Mouse (Mus musculus) kidney, postnatal 14 days (tissue): ENCODE results near the gene Vipr2.

Source experiments
- DNase-seq: peaks from one replicate; pipeline ENCODE4 v3.0.0; 2022; ENCODE audit warnings: mixed read lengths

Vipr2 gene

DNA sequence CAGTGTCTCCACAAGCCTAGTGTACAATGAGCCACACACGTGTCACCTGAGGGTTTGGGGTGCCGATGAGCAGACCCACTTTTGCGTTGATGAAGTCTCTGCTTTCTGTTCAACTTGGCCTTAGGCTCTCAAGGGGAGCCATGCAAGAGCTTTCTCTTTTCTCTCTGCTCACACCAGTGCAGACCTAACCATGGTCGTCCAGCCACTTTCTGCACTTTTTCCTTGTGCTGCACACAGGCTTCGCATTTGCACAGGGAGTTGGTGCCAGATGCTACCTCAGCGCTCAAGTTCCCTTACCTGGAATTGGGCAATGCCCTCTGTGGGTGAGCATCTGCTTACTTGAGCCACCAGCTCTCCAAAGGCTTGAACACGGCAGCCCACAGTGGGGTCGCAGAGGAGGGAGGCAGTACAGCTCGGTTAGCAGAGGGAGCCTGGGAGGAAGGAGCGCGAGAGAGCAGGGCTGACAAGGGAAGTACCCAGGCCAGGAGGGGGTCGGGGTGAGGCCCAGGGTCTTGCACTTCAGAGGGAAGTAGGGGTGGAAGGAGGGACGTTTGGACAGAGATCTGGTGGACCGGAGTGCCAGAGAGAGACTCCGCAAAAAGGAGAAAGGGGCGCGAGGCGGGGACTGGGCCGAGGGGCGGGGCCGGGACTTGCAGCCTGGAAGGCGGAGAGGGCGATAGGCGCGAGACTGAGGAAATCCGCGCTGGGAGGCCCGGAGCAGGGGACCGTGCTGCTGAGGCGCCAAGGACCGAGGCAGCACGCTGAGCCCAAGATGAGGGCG lies at the start of gene Vipr2:
Gene Vipr2 (plus strand): TSS at position 653 of the 781 bp plus-strand sequence.
- peak; percentile 49 for DNase-seq

- DNase-seq = no peak
These were observed 49.4 kb upstream of the Vipr2 start for GRCm38 (mm10) chr12:116028095-116028494.

GRCm38 (mm10) chr12:116035346-116035745 lies 42.2 kb upstream of the Vipr2 start:
- no peak for DNase-seq

GRCm38 (mm10) chr12:116044785-116045184 lies 32.7 kb upstream of the Vipr2 start:
- no peak for DNase-seq

DNA sequence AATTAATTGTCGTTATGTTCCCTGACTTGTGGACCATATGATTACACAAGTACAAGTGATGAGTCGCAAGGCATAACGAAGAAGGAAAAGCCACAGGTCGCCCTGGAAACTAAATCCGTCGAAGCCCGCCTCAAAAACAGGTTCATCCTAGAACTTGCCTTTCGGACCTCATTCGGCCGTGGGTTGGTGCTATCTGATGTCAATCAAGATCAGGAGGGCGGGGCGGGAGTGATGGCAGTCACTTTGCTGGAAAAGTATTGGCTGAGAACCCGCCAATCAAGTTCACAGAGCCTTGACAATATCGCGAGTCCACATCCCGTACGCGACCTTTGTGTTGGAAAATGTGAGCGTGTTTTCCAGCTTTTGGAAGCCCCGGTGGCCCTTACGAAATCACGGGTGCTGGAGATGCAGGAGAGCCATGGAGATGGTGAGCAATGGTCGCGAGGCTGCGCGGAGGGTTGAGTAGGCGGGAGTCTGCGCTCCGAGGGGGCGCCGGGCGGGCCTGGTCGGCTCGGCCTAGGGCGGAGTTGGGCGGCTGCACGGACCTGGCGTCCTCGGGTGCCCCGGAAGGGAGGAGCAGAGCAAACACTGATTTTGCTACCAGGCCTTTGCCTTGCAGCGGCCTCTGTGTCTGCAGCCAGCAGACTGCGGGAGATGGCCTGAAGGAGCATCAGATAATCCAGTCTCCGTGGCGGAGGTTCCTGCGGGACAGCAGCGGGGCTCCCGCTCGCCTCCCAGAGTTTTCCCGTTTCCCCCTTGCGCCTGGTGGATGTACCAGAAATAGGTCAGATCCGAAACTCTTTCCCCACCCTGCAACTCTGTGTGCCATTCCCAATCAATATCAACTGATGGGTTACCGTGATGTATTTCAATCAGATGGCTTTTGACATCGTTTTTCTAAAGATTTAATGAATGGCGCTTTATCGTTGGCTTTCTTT lies 29.8 kb upstream of the Vipr2 start, which contains the start of gene Zfp386:
Gene Zfp386 (plus strand): TSS at position 285 of the 938 bp plus-strand sequence.
- DNase-seq = peak; percentile 99

- no peak for DNase-seq
These were observed 28.8 kb upstream of the Vipr2 start for GRCm38 (mm10) chr12:116048766-116049165.

DNA sequence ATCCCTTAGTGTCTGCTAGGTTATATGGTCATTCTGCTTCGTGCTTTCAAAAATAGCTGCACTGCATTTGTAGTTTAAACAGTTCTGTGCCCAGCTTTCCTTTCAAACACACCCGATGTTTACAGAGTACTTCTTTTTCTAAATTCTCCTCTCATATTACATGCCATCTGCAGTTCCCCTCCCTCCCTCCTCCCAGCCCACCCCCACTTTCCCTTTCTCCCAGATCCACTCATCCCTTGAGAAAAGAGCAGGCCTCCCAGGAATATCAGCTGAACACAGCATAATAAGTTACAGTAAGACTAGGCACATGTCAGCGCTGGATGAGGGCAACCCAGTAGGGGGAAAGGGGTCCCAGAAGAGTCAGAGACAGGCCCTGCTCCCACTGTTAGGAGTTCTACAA lies 28.3 kb upstream of the Vipr2 start:
- no peak for DNase-seq

GRCm38 (mm10) chr12:116049701-116050100 lies 27.8 kb upstream of the Vipr2 start:
- DNase-seq = no peak

GRCm38 (mm10) chr12:116054342-116054741 lies 23.2 kb upstream of the Vipr2 start:
- DNase-seq = no peak

DNA sequence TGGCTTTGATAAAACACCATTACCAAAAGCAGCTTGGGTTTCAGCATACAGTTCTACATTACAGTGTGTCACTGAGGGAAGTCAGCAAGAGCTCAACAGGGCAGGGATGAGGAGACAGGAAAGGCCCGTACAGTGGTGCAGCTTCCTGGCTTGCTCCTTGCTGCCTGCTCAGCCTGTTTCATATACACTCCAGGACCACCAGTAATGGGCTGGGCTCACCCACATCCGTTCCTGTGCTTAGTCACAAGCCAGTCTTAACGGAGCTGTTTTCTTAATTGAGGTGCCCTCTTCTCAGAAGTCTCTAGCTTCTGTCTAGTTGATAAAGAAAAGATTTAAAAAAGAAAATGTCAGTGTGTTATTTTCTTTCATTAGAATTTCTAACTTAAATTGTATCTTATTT lies 21.4 kb upstream of the Vipr2 start:
- no peak for DNase-seq

DNA sequence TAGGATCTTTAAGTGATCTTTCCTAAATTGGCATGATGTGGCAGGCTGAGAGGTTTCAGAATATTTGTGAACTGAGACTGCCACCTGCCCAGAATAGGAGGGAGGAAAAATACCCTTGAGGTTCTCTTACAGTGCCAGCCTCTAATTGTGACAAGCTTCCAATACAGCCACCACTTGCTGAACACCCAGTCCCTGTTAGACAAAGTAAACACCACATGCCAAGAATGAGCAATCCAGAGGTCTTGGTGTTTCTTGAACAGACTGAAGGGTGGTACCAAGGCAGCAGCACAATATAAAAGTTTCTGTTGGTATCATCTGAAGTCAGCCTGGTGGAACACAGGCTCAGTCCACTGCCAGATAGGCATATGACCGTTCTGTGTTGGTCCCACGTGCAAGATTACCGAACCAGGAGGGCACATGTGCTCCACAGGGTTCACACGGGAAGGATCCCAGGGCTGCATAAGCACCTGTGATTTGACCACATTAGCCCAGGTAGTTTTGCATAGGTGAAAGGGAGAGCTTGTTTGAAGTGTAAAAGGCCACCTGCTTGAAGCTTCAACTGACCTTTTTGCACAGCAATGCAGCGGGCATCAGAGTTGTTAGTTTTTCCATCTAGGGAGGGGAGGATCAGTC lies 15.8 kb upstream of the Vipr2 start:
- no peak for DNase-seq

DNA sequence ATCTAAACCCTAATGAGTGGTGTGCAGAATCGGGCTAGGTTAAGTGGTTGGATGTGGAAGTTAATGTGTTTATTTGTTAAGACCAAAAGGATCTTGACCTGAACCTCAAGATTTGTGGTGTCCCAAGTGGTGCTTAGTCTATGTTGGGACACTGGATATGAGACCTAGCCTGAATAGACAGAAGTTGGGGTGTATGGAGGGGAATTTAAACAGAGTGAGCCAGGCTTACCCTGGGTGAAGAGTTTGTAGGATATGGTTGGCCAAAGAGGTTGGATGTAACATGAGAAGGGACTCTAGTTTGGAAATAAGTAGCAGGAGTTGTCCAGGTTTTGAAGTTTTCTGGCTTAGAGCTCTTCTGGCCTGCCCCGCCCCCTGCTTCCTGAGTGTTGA lies 15.3 kb upstream of the Vipr2 start:
- DNase-seq = no peak

- no peak for DNase-seq
These were observed 14.5 kb upstream of the Vipr2 start for GRCm38 (mm10) chr12:116063020-116063419.

- peak; percentile 35 for DNase-seq
These were observed 6.5 kb upstream of the Vipr2 start for GRCm38 (mm10) chr12:116071023-116071422.

GRCm38 (mm10) chr12:116077855-116078366 lies 385 bp downstream of the Vipr2 start:
- no peak for DNase-seq

DNA sequence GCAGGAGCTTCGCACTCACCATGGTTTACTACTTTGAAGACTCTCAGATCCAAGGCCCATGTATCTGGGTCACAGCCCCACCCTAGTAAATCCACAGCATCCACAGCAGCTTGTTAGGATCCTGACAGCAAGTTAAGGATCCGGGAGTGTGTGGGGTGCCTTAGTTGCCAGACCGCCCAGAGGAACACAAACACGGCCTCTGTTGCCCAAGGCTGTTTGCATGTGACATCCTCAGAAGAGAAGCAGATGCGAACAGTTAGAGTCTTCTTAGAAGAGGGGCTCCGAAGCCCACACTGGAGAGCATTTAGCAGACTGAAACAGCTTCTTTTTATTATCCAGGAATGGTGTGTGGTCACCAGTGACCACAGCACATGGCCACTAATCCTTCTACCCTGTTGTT lies 5.6 kb downstream of the Vipr2 start:
- DNase-seq = no peak

DNA sequence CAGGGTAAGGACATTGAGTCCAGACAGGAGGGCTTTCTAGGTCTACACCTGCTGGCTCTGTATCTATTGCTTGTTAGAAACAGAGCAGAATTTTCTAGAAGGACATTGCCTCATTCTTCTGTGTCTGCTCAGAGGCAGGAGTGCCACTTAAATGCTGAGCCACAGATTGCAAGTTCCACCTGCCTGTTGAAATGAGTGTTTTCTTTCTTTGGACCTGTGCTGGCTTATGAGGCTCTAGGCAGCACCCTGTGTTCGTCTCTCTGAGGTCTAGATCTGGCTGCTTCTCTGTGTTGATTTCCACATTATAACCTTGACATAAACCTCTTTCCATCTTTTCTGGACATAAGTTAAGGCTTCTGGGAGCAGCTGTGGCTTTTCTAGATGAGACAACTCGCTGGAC lies 6.8 kb downstream of the Vipr2 start:
- DNase-seq = no peak

GRCm38 (mm10) chr12:116086951-116087600 lies 9.6 kb downstream of the Vipr2 start:
- DNase-seq = no peak

DNA sequence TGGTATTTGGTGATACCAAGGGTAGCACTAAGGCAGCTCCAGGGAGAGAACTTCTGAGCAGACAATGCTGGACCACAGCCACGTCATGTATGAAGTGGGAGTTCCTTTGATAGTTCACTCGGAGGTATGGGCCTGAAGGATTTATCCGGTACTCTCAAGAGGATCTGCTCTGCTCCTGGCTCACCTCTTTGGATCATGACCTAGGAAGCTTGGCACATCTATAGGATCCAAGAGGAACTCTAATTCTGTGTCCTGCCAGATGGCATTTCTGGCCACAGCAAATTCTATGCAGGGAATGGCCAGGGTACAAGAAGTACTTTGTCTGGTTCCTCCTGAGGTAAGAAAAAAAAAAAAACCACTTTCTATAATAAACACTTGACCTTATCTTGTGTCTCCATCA lies 12.3 kb downstream of the Vipr2 start:
- no peak for DNase-seq

GRCm38 (mm10) chr12:116094765-116095555 lies 17.4 kb downstream of the Vipr2 start:
- no peak for DNase-seq

GRCm38 (mm10) chr12:116096361-116096904 lies 18.9 kb downstream of the Vipr2 start:
- DNase-seq = no peak
